Mouse (Mus musculus) limb, embryonic 15.5 days (tissue): ENCODE measurements at regions not wholly inside any gene's neighbourhood (a gene's known extent, or its start where the extent isn't known, plus 50 kb on each side); places are given as distances from the start of the nearest gene placed in this dataset.

Experiments
- ATAC-seq: fragments of 200-750 bp; cut with Nextera tagmentation; 2 replicates; pipeline ENCODE4 v1.8.0; 2017; ENCODE audit warnings: low read depth, moderate TSS enrichment; ENCODE audit not compliant: insufficient number of reproducible peaks, low FRiP score, low TSS enrichment
- H3K27ac ChIP-seq: fragments of 300-500 bp; sonication (generic); 2 replicates; pipeline ENCODE4 v1.5.1; 2015; ENCODE audit warnings: moderate library complexity, mild to moderate bottlenecking, inconsistent platforms
- H3K27me3 ChIP-seq: fragments of 300-500 bp; sonication (generic); 2 replicates; pipeline ENCODE4 v1.6.1; 2015; ENCODE audit warnings: inconsistent platforms
- H3K36me3 ChIP-seq: fragments of 300-500 bp; sonication (generic); 2 replicates; pipeline ENCODE4 v1.6.1; 2015; ENCODE audit warnings: inconsistent platforms
- H3K4me1 ChIP-seq: fragments of 300-500 bp; sonication (generic); 2 replicates; pipeline ENCODE4 v1.6.1; 2015; ENCODE audit warnings: inconsistent platforms
- H3K4me2 ChIP-seq: fragments of 300-500 bp; sonication (generic); 2 replicates; pipeline ENCODE4 v1.6.1; 2015; ENCODE audit warnings: mild to moderate bottlenecking, inconsistent platforms
- H3K4me3 ChIP-seq: fragments of 300-500 bp; sonication (generic); 2 replicates; pipeline ENCODE4 v1.5.1; 2015; ENCODE audit warnings: mild to moderate bottlenecking, inconsistent platforms
- H3K9ac ChIP-seq: fragments of 300-500 bp; sonication (generic); 2 replicates; pipeline ENCODE4 v1.6.1; 2015; ENCODE audit warnings: inconsistent platforms
- H3K9me3 ChIP-seq: fragments of 300-500 bp; sonication (generic); 2 replicates; pipeline ENCODE4 v1.6.1; 2016; ENCODE audit warnings: inconsistent platforms
- WGBS: fragments of 180-500 bp; shearing (Covaris S2); methylation state at CpG from one replicate; pipeline ENCODE4 v1.1.7; 2015; 5-methylcytosine and 5-hydroxymethylcytosine counted together

GRCm38 (mm10) chr9:30524401-30525066 lies 97.6 kb downstream of the Snx19 start:
- Histone ChIP-seq H3K36me3 (no peaks in the 10 kb centered on the region), H3K9me3 (no peaks in the 10 kb centered on the region), H3K27ac (no peak overlapping the region), H3K9ac (no peak overlapping the region), H3K4me3 (no peak overlapping the region), H3K4me1 (peaks cover 29% of the 10 kb centered on the region), H3K27me3 (no peaks in the 10 kb centered on the region), H3K4me2 (no peak overlapping the region)
- no peak for ATAC-seq
- WGBS, result 90% methylated on average over 6 of the region's 6 CpGs

GRCm38 (mm10) chr9:30523852-30524251 lies 96.9 kb downstream of the Snx19 start:
- no peak overlapping the region for H3K27ac ChIP-seq
- WGBS, result 92% methylated on average over 2 of the region's 2 CpGs
- ATAC-seq, result no peak
- H3K4me2 ChIP-seq, result no peak overlapping the region
- H3K27me3 ChIP-seq, result no peaks in the 10 kb centered on the region
- H3K4me3 ChIP-seq, result no peak overlapping the region
- no peaks in the 10 kb centered on the region for H3K9me3 ChIP-seq
- H3K36me3 ChIP-seq, result no peaks in the 10 kb centered on the region
- no peak overlapping the region for H3K9ac ChIP-seq
- H3K4me1 ChIP-seq, result peaks cover 29% of the 10 kb centered on the region

GRCm38 (mm10) chr9:30522595-30523350 lies 95.9 kb downstream of the Snx19 start:
- Histone ChIP-seq H3K36me3 (no peaks in the 10 kb centered on the region), H3K4me3 (no peak overlapping the region), H3K9me3 (no peaks in the 10 kb centered on the region), H3K4me1 (peaks cover 29% of the 10 kb centered on the region), H3K9ac (no peak overlapping the region), H3K27me3 (no peaks in the 10 kb centered on the region), H3K4me2 (no peak overlapping the region), H3K27ac (peak overlapping the region; percentile 68; the same call in 1 of the 2 replicates)
- WGBS, result 58% methylated on average over 10 of the region's 10 CpGs
- no peak for ATAC-seq

GRCm38 (mm10) chr9:30521556-30522240 lies 94.8 kb downstream of the Snx19 start:
- ATAC-seq, result no peak
- peaks cover 28% of the 10 kb centered on the region for H3K4me1 ChIP-seq

GRCm38 (mm10) chr9:30520853-30521439 lies 94.0 kb downstream of the Snx19 start:
- no peak overlapping the region for H3K4me3 ChIP-seq
- H3K4me1 ChIP-seq, result peaks cover 28% of the 10 kb centered on the region
- no peaks in the 10 kb centered on the region for H3K36me3 ChIP-seq
- H3K9ac ChIP-seq, result no peak overlapping the region
- peak; percentile 90 for ATAC-seq
- no peaks in the 10 kb centered on the region for H3K27me3 ChIP-seq
- no peak overlapping the region for H3K4me2 ChIP-seq
- WGBS, result 23% methylated on average over 9 of the region's 9 CpGs
- H3K9me3 ChIP-seq, result no peaks in the 10 kb centered on the region
- H3K27ac ChIP-seq, result peak overlapping the region; percentile 71

More at GRCm38 (mm10) chr9:30521556-30522240, 94.8 kb downstream of the Snx19 start:
- no peaks in the 10 kb centered on the region for H3K9me3 ChIP-seq
- no peak overlapping the region for H3K9ac ChIP-seq
- H3K27ac ChIP-seq, result peak overlapping the region; percentile 68
- H3K4me3 ChIP-seq, result no peak overlapping the region
- WGBS, result 51% methylated on average over 6 of the region's 6 CpGs
- H3K4me2 ChIP-seq, result no peak overlapping the region
- no peaks in the 10 kb centered on the region for H3K27me3 ChIP-seq
- no peaks in the 10 kb centered on the region for H3K36me3 ChIP-seq

- Histone ChIP-seq H3K4me1 (peaks cover 28% of the 10 kb centered on the region), H3K27ac (no peak overlapping the region), H3K9me3 (no peaks in the 10 kb centered on the region), H3K27me3 (no peaks in the 10 kb centered on the region), H3K36me3 (no peaks in the 10 kb centered on the region), H3K4me2 (no peak overlapping the region), H3K4me3 (no peak overlapping the region), H3K9ac (no peak overlapping the region)
- no peak for ATAC-seq
- WGBS, result 67% methylated on average over 1 of the region's 1 CpGs
These were observed 93.2 kb downstream of the Snx19 start for GRCm38 (mm10) chr9:30520116-30520515.

- Histone ChIP-seq H3K27ac (no peak overlapping the region), H3K4me2 (no peak overlapping the region), H3K27me3 (no peaks in the 10 kb centered on the region), H3K9me3 (no peaks in the 10 kb centered on the region), H3K4me1 (peaks cover 28% of the 10 kb centered on the region), H3K36me3 (no peaks in the 10 kb centered on the region), H3K9ac (no peak overlapping the region), H3K4me3 (no peak overlapping the region)
- WGBS, result 86% methylated on average over 1 of the region's 1 CpGs
- ATAC-seq, result no peak
These were observed 92.3 kb downstream of the Snx19 start for GRCm38 (mm10) chr9:30519231-30519630.
